Mouse (Mus musculus) testis, adult 2 months (tissue): ENCODE measurements around the gene Tmem63b.

Experiments
- CTCF ChIP-seq: fragments of 200-500 bp; IDR thresholded peaks from 2 replicates; pipeline ENCODE4 v1.5.1; 2012; ENCODE audit warnings: low read depth, mild to moderate bottlenecking, inconsistent platforms, low read length, moderate library complexity; ENCODE audit not compliant: control insufficient read depth, insufficient read depth, insufficient replicate concordance
- POLR2A ChIP-seq: fragments of 200-500 bp; IDR thresholded peaks from 2 replicates; pipeline ENCODE4 v1.6.1; 2012; ENCODE audit warnings: low read depth, mild to moderate bottlenecking, inconsistent platforms, low read length, moderate library complexity; ENCODE audit not compliant: control insufficient read depth

- no peak for TF ChIP-seq CTCF
- no peak for TF ChIP-seq POLR2A
Observed at GRCm38 (mm10) chr17:45734333-45734732, 47.6 kb upstream of the Tmem63b start.
